Mouse (Mus musculus) hindbrain, embryonic 10.5 days (tissue): ENCODE measurements around the gene Recql. TPM values are rescaled to one million over a fixed set of nuclear protein-coding genes. Genes with fewer than 3 reads are reported as not detected.
A peak's percentile ranks its signal among the peaks of the same experiment; 100 is the strongest.

ENCODE experiments used
- DNase-seq: peaks from one replicate; pipeline ENCODE4 v3.0.0-alpha.2; 2017; ENCODE audit warnings: low spot score
- H3K27ac ChIP-seq: fragments of 300-500 bp; sonication (generic); 2 replicates; pipeline ENCODE4 v1.5.1; 2016; ENCODE audit warnings: mild to moderate bottlenecking, moderate library complexity
- H3K27me3 ChIP-seq: fragments of 300-500 bp; sonication (generic); 2 replicates; pipeline ENCODE4 v1.6.1; 2016; ENCODE audit warnings: mild to moderate bottlenecking; ENCODE audit not compliant: poor library complexity, insufficient read depth, severe bottlenecking
- H3K36me3 ChIP-seq: fragments of 300-500 bp; sonication (generic); 2 replicates; pipeline ENCODE4 v1.6.1; 2016; ENCODE audit warnings: mild to moderate bottlenecking, moderate library complexity
- H3K4me1 ChIP-seq: fragments of 300-500 bp; sonication (generic); replicated peaks from 2 replicates; pipeline ENCODE4 v1.6.1; 2016; ENCODE audit warnings: mild to moderate bottlenecking
- H3K4me3 ChIP-seq: fragments of 300-500 bp; sonication (generic); 2 replicates; pipeline ENCODE4 v1.5.1; 2016; ENCODE audit warnings: mild to moderate bottlenecking, moderate library complexity
- H3K9me3 ChIP-seq: fragments of 300-500 bp; sonication (generic); 2 replicates; pipeline ENCODE4 v1.6.1; 2016; ENCODE audit warnings: mild to moderate bottlenecking, moderate library complexity
- WGBS: fragments of 180-500 bp; shearing (Covaris S2); methylation state at CpG from one replicate; pipeline ENCODE4 v1.1.7; 2016; 5-methylcytosine and 5-hydroxymethylcytosine counted together
- polyA plus RNA-seq: library from polyadenylated mRNA; unstranded; fragments of >200 nt; fragmentation: Nextera tagmentation; extraction: Ambion mirVana; gene quantifications from 2 replicates; pipeline ENCODE4 v1.2.1, GENCODE M21; 2016

Gene Recql
- polyA plus RNA-seq, result 36.4 and 37.0 TPM in 2 replicates

DNA sequence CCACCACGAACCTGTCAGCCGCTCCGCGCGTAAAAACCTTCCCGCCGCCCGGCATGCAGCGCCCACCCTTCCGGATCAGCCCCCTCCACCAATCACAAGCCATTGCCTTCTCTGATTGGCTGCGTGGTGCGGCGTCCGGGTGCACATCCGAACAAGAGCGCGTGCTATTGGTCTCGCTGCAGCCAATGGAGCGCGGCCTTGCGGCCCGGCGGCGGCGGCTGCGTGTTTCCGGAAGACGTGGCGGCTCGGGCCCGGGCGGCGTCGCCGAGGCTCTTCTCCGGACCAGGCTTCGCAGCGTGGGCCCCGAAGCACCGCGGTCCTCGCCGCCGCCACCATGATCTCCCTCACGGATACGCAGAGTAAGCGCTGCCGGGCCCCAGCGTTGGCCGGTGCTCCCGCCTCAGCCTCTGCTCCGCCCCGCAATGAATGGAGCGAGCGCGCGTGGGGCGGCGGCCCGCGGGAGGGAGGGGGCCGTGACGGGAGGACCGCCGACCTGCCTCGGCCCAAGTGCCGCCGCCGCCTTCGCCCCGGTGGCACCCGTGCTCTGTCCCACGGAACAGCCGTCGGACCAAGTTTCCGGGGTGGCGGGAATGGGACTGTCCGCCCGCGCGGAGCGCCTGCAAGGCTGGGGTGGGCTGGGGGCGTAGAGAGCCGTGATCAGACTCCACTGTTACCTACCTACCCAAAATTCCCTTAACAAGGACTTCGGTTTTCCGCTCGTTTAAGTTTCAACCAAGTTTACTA, at the start of gene Recql, which contains the start of gene Golt1b:
Gene Recql (minus strand): TSS at position 77 of the 744 bp plus-strand sequence.
Gene Golt1b (plus strand): TSS at position 211 of the 744 bp plus-strand sequence.
- peak within 1 kb of the TSS; percentile 99 for H3K4me3 ChIP-seq
- peaks cover 4% of the 10 kb centered on the region; the same call in 1 of the 2 replicates for H3K36me3 ChIP-seq
- peak; percentile 98 for DNase-seq
- peaks cover 23% of the 10 kb centered on the region for H3K4me1 ChIP-seq
- H3K27me3 ChIP-seq, result no peaks in the 10 kb centered on the region
- under 1% methylated on average over 87 of the region's 87 CpGs for WGBS
- H3K9me3 ChIP-seq, result no peaks in the 10 kb centered on the region
- H3K27ac ChIP-seq, result peak within 1 kb of the TSS; percentile 91

DNA sequence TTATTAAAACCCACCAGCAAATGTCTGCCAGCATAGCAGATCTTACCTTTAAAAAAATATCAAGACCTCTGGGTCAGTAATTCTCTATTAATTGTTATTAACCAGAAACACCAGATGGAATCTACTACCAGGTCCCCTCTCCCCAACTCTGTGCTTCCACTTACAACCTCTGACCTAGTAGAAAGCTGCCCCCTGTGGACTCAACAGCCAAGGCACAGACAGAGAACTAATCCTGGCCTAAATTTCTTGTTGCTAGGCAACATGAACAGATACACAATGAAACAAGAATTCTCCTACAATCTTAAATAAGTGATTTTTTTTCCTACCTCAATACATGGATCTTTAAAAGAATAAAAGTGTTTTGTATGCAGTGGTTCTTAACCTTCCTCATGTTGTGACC, 42.2 kb upstream of the Recql start:
- H3K36me3 ChIP-seq, result no peaks in the 10 kb centered on the region
- H3K4me1 ChIP-seq, result no peaks in the 10 kb centered on the region
- H3K9me3 ChIP-seq, result no peaks in the 10 kb centered on the region
- no peak overlapping the region for H3K4me3 ChIP-seq
- no peaks in the 10 kb centered on the region for H3K27me3 ChIP-seq
- no peak overlapping the region for H3K27ac ChIP-seq
- no peak for DNase-seq

DNA sequence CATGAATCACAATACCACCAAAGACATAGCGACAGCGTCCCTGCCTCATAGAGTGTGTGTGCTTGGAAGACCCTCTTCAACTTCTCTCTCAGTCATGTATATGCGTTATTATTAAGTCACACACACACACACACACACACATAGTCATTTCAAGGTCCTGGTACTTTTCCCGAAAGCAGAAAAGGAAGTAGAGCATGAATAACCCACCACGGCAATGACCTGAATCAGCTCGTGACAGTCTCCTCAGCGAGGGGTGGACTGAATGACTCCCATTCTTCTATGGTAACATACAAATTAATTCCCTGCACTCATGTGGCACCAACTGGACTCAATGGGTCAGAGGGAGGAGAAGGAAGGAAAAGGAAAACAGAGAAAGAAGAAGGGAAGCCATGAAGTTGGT, 38.1 kb upstream of the Recql start:
- 81% methylated on average over 7 of the region's 7 CpGs for WGBS
- Histone ChIP-seq H3K4me3 (no peak overlapping the region), H3K36me3 (no peaks in the 10 kb centered on the region), H3K4me1 (no peaks in the 10 kb centered on the region), H3K9me3 (no peaks in the 10 kb centered on the region), H3K27ac (no peak overlapping the region), H3K27me3 (no peaks in the 10 kb centered on the region)
- DNase-seq, result no peak

DNA sequence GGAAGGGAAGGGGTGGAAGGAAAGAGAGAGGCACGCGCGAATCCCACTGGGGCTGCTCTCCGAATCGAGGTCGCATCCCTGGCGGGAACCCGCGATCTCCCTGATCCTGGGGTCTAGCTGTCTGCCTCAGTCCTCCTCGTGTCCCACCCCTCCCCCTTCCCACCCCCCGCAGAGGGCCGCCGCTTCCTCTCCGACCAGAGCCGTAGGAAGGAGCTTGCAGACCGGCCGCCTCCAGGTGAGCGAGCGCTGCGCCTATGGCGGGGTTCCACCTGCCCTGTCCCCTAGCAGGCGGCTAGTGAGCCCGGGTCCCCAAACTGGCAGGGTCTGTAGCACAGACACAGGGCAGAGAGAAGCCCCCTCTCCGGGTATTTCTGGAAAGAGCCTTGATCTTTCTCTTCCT, 27.7 kb upstream of the Recql start:
- Histone ChIP-seq H3K36me3 (no peaks in the 10 kb centered on the region), H3K4me1 (peaks cover 16% of the 10 kb centered on the region), H3K4me3 (peak overlapping the region; percentile 53), H3K27ac (peak overlapping the region; percentile 53), H3K9me3 (no peaks in the 10 kb centered on the region), H3K27me3 (peaks cover 40% of the 10 kb centered on the region)
- WGBS, result 3% methylated on average over 24 of the region's 24 CpGs
- peak; percentile 32 for DNase-seq

DNA sequence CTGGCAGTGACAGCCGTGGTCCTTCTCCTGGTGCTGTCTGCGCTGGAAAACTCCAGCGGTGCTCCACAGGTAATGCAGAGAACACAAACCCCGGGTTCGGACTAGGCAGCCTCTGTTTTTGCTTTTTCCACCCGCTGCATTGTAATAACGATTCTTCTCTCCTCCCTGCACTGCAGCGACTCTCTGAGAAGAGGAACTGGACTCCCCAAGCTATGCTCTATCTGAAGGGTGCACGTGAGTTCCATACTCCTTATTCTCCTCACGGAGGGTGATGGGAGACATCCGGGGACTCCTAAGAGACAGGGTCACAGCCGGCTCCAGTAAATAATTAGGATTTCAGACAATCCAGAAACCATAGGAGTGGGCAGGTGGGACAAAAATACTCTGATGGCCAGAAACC, 27.0 kb upstream of the Recql start:
- H3K27ac ChIP-seq, result no peak overlapping the region
- peaks cover 40% of the 10 kb centered on the region for H3K27me3 ChIP-seq
- WGBS, result 7% methylated on average over 12 of the region's 12 CpGs
- no peaks in the 10 kb centered on the region for H3K36me3 ChIP-seq
- peaks cover 16% of the 10 kb centered on the region for H3K4me1 ChIP-seq
- H3K9me3 ChIP-seq, result no peaks in the 10 kb centered on the region
- H3K4me3 ChIP-seq, result 0 out of 2 replicates have a peak overlapping the region, but pooled peaks have one; percentile 53
- DNase-seq, result peak; percentile 12

DNA sequence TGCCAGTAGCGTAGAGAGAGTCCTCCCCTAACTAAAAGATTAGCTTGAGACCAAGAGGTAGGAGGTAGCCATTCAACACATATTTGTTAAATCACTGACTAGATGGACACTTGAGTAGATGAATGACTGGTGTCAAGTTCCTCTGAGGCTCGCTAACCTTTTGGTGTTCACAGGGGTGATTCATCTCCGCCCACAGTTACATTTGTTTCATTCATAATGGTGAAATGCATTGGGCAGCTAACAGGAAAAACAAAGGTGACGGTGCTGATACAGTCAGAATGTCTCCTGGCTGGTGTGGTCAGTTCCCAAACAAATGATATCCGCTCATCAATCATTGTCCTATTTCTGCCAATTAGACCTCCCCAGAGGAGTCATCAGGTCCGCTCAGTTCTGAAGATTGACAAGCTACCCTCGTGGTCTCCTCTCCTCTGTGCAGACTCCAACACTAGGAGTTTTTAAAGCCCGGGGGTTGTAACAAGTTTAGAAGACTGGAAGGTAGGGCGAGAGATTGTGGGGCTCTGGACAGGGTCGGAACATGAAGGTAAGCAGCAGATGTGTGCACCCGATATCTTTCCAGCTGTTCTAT, 26.1 kb upstream of the Recql start, which contains the start of gene Spx:
Gene Spx (plus strand): TSS at position 536 of the 586 bp plus-strand sequence.
- Histone ChIP-seq H3K4me3 (peak within 1 kb of the TSS; percentile 53), H3K27ac (no peak within 1 kb of the TSS), H3K4me1 (peaks cover 16% of the 10 kb centered on the region), H3K36me3 (no peaks in the 10 kb centered on the region), H3K9me3 (no peaks in the 10 kb centered on the region), H3K27me3 (peaks cover 40% of the 10 kb centered on the region)
- no peak for DNase-seq
- 58% methylated on average over 11 of the region's 11 CpGs for WGBS

DNA sequence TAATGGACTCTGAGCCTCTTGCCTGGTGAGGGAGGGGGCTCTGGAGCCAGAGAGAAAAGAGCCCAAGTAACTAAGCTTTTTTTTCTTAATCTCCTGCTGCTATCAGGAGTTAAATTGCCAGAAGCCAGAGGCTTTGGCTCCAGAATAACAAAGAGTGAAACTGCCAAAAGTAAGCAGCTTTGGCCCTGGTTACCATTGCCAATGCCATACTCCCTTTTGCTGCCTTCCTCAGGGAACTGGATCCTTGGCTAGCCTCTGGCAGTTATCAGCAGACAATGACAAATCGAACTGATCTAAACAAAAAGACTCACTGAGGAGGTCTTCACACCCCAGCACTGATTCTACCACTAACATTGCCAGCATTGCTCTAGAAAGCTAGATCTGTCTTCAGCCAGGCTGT, 24.3 kb upstream of the Recql start:
- peaks cover 40% of the 10 kb centered on the region for H3K27me3 ChIP-seq
- no peak overlapping the region for H3K27ac ChIP-seq
- no peak overlapping the region for H3K4me3 ChIP-seq
- DNase-seq, result no peak
- H3K36me3 ChIP-seq, result no peaks in the 10 kb centered on the region
- H3K4me1 ChIP-seq, result peaks cover 16% of the 10 kb centered on the region
- no peaks in the 10 kb centered on the region for H3K9me3 ChIP-seq
- WGBS, result 25% methylated on average over 1 of the region's 1 CpGs

DNA sequence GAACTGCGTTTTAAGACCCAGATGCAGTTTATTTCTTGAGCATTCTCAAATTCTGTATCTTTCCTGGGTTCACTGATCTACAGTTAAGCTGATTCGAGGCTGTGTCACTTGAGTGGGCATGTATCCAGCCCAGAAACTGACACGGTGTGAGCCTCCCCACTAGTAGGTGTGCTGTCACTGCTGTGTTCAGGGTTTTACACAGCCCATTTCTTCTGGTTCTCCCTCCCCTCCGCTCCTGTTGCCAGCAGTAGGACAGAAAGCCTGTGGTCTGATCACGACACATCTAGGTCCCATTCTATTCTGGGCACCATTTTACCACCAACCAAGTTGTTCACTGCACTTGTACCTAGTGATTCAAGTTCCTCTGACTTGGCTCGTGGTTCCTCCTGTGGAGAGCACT, 8.9 kb upstream of the Recql start:
- DNase-seq, result no peak
- H3K4me3 ChIP-seq, result no peak overlapping the region
- H3K9me3 ChIP-seq, result no peaks in the 10 kb centered on the region
- H3K36me3 ChIP-seq, result peaks cover 50% of the 10 kb centered on the region
- H3K4me1 ChIP-seq, result no peaks in the 10 kb centered on the region
- no peaks in the 10 kb centered on the region for H3K27me3 ChIP-seq
- H3K27ac ChIP-seq, result no peak overlapping the region
- WGBS, result 96% methylated on average over 6 of the region's 6 CpGs

DNA sequence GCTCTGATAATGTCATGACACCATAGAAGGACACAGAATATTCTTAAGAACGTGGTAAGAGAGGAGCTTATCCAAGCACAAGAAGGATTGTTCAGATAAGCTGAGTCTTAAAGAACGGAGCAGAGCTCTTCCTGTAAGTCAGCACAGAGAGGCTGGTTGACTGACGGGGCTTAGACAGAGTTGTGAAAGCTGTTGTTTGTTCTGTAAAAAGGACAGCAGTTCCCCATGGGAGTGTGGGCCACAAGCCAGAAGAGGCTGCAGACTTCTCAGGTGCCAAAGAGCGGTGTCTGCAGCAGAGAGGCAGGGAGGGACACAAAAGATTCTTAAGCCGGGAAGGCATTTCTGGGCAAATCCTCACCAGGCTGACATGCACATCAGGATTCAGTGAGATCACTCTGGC, 7.8 kb upstream of the Recql start:
- Histone ChIP-seq H3K9me3 (no peaks in the 10 kb centered on the region), H3K4me1 (no peaks in the 10 kb centered on the region), H3K4me3 (no peak overlapping the region), H3K27ac (no peak overlapping the region), H3K36me3 (peaks cover 44% of the 10 kb centered on the region), H3K27me3 (no peaks in the 10 kb centered on the region)
- WGBS, result 96% methylated on average over 5 of the region's 5 CpGs
- DNase-seq, result no peak

DNA sequence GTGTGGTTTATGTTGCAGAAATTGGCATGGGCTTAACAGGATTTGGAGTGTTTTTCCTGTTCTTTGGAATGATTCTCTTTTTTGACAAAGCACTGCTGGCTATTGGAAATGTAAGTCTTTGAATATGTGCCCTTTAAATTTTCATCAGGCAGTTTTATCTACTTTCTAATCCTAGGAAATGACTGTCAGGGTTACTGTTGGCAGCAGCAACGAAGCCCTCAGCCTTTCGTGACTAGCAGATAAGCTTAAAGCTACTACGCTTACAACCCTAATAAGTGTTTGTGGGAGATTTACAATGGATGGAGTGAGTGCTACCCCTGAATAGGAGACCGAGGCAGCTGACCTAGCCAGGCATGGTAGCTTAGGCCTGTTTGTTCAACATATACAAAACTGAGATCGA, 5.4 kb upstream of the Recql start:
- 94% methylated on average over 5 of the region's 5 CpGs for WGBS
- Histone ChIP-seq H3K36me3 (peaks cover 44% of the 10 kb centered on the region), H3K9me3 (no peaks in the 10 kb centered on the region), H3K4me3 (no peak overlapping the region), H3K27ac (no peak overlapping the region), H3K4me1 (peaks cover 16% of the 10 kb centered on the region), H3K27me3 (no peaks in the 10 kb centered on the region)
- DNase-seq, result no peak

DNA sequence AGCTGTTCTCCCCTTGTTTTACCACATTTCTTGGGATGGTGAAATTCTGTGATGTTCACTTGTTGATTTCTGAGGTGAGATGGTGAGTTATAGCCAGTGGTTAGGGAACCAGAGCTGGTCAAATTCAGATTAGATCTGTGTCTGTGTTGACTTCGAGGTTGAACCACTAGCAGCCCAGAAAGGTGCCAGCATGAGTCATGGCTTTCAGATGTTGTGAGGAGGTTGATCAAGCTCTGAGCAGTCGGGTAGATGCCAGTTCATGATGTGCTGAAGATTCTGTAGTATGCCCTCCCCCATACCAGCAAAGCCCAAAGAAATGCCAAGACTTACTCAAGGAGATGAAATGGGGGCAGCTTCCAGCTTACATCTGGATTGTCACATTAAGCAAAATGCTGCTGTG, 2.2 kb upstream of the Recql start:
- Histone ChIP-seq H3K9me3 (no peaks in the 10 kb centered on the region), H3K4me1 (peaks cover 23% of the 10 kb centered on the region), H3K27me3 (no peaks in the 10 kb centered on the region), H3K4me3 (no peak overlapping the region), H3K27ac (no peak overlapping the region), H3K36me3 (peaks cover 18% of the 10 kb centered on the region)
- 86% methylated on average over 2 of the region's 2 CpGs for WGBS
- DNase-seq, result no peak

DNA sequence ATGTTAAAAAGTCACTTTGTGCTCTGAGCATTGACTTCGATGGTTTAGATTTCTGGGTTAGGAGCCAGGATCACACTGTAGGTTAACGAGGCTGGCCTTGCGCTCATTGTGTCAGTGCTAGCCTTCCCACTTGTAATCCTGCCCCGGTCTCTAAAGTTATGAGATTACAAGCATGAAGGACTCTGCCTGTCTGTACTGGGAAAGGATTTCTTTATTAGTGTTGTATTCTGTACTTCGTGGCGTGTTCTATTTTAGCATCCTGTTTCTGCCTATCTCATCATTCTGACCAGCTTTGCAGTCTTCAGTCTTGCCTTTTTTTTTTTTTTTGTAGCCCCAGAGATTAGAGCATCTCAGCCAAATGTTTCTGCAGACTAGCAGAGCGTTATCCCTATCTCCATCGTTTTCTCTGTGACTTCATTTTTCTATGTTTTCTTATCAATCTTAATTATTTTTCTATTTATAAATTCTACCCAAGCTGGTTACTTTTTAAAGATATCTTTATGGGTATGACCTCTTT, 926 bp upstream of the Recql start:
- 25% methylated on average over 8 of the region's 8 CpGs for WGBS
- Histone ChIP-seq H3K27ac (peak overlapping the region; percentile 91), H3K27me3 (no peaks in the 10 kb centered on the region), H3K4me3 (peak overlapping the region; percentile 99), H3K4me1 (peaks cover 23% of the 10 kb centered on the region), H3K36me3 (peaks cover 5% of the 10 kb centered on the region), H3K9me3 (no peaks in the 10 kb centered on the region)
- DNase-seq, result no peak
